Mouse (Mus musculus) spleen, adult 12 weeks (tissue): ENCODE measurements around the gene Rgs8.

Source experiments
- DNase-seq: peaks from one replicate; pipeline ENCODE4 v3.0.0; 2022; ENCODE audit warnings: low spot score

Rgs8 gene

DNA sequence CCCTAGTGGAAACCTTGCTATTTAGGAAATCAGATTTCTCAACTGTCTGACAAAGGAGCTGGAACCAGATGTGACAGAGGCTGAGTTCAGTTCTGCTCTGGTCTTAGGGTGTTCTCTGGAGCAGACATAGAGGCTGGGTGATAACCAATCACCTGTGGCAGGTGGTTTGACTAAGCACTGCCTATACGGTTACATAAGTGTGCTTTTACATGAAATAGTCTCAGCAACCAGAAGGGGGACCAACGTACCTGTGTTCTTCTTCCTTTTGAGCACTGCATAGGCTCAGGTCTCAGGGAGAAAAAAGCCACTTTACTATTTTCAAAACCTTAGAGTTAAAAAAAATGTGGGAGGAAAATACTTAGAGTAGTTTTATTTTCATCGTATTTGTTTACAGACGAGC, 22.8 kb downstream of the Rgs8 start:
- no peak for DNase-seq

DNA sequence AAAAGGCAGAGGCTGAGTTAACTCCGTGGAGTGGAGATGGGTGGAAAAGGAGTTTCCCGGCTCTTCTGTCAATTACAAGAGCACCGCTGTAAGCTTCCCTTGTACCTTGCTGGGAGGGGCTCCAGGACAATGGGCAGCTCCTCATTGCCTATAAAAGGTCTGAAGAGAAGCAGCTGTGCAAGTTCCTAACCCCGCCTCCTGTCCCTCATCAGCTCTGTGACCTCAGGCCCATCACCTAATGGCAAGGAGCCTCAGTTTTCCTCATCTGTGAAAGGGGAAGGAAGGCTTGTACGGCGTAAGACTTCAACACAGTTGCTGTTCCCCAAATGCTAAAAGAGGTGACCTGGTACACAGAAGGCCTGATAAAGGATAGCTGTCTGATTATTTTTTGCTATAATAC, 24.8 kb downstream of the Rgs8 start:
- DNase-seq: no peak

DNA sequence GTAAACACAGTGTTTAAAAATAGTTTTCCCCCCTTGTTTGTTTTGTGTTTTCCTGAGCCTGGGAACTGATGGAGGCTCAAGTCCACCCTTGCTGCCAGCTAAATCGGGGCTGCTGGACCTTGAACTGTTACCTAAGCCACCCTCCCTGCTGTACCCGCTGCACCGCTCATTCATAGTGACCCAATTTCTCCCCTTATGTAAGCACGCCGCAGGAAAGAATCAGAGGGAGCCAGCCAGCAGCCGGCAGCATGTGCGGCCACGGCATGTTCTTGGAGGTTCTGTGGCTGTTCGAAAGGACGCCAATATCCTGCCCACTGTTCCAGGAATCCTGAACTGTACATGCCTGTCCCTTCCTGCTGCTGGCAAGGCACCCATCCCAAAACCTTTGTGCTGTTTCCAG, 26.3 kb downstream of the Rgs8 start:
- no peak for DNase-seq

DNA sequence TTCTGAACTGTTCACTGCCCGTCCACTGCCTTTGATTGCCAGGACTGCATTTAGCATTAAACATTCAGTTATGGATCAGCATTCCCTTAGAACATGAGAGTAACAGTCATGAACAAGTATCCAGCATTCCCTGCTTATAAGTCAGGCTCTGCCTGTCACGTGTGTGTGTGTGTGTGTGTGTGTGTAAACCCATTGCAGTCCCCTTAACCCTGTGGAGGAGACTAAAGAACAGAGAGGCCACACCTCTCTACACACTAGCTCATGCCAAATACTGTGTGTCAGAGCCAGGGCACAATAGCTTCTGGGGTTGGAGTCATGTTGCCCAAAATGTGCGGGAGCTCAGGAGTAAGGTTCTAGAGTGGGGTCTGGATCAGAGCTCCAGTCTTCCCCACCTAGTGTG, 26.8 kb downstream of the Rgs8 start:
- no peak for DNase-seq

DNA sequence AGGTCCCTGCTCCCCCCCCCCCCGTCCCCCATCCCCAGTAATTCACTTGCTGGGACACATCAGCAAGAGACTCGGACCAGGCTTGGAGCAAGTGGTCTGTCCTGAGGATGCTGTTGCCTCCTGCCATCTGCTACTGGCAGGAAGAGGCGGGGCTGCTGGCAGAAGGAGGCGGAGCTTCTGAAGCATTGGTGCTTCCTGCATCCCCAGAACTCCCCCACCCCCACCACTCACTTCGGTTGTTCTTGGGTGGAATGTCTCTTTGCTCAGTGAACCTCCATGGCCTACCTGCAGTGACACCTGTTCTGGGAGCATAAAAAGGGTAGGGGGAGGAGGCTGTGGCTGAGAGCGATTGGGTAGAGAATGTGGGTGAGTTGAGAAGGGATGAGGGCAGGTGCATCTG, 27.5 kb downstream of the Rgs8 start:
- DNase-seq: no peak

DNA sequence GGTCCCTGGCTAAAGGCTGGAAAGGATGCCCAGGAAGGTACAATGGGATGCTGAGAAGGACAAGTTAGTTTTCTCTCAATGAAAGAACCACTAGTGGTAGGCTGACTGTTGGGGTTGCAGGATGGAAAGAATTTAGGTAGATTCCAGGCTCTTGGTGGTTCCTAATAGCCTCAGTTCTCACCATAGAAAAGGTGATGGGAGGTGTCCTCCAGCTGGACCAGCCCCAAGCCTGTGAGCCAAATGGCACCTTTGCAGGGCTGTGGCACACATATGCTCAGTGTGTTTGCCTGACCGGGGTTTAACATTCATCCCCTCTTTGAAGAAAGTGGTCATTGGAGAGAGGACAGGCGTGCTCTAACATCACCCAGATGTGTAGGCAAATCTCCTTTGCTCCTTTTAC, 28.2 kb downstream of the Rgs8 start:
- no peak for DNase-seq

DNA sequence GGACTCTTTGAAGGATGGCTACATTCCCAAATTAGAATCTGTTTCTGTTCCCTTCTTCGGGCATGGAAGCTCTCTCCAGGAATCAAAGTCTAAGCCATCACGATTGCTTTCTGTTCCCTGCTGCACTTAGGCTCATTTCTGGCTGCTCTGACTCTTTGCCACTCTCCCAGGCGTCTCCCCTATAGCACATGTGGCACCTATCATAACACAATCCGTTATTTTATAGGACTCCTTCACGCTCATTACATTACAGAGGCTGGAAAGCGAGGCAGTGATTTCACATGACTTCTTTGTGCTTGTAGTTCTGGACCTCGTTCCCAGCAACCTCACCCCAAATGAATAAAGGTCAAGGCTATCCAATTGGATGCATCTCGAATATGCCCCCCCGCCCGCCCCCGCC, 30.4 kb downstream of the Rgs8 start:
- no peak for DNase-seq

DNA sequence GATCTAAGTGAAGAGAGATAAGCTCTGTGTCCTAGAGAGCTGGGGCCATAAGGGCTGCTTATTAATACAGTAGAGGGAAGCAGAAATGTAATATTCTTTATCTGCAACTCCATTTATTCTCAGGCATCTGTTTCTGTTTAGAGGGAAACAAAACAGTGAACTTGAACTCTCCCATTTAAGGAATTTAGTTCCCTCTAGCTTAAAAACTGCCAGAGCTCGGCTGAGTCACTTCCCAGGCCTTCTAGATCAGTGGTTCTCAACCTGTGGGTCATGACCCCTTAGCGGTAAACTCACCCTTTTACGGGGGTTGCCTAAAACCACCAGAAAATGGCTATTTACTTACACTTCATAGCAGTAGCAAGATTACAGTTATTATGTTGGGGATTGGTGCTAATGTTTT, 32.8 kb downstream of the Rgs8 start:
- no peak for DNase-seq

DNA sequence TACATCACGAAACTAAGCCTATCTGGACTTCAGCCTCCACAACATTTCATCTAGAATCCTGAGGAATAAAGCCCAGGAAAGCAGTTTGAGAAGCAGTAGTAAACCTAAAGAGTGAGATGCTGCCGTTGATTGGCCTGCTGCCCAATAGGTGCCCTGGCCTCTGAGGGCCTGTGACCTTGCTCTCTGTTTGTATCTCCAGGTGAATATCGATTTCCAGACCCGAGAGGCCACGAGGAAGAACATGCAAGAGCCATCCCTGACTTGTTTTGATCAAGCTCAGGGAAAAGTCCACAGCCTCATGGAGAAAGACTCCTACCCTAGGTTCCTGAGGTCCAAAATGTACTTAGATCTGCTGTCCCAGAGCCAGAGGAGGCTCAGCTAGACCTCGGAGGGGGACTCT, 39.7 kb downstream of the Rgs8 start:
- no peak for DNase-seq

DNA sequence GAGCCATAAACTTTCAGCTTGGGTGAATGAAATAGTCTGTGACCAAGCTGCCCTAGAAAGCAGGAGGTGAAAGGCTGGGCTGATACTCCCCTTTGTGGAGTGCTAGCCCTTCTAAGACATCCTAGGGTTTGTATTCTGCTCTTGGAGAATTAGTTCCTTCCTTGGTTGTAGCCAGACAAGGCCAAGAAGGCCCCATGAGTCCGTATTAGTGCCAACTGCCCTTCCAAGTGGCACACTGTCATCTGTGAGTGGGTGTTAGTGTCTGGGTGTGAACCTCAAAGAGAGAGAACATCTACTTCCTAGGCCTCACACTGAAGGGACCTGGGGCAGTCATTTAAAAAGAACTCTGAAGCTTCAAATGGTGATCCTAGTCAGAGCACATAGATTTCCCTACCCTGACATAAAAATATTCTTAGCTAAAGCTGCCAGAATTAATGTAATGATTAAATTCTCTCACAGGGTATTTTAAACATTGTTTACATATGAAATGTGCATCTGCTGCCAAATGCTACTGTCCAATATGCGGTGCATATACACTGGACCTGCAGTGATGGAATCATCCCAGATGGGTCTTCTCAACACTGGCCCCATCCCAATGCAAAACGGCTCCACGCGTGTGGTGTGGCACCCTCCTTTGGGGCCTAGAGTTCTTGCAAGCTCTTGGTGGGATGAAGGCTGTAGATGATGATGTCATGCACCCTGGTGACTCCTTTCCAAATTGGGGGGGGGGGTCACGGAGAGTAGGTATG, 41.7 kb downstream of the Rgs8 start:
- no peak for DNase-seq

DNA sequence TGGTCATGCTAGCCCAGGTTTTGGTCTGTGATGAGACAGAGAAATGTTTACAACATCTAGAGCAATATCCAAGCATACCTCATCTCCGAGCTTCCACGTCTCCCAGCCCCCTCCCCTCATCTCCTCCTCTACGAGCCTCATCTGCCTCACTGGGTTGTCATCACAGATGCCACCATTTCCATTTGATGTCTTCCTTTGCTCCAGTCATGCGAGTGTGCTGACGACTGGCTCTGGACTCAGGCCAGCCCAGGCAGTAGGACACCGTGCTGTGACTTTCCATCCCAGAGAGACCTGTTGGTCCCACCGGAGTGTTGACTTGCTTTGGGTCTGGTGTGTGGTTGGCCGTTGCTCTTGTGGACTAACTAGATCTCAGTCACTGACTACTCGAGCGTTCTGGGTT, 42.6 kb downstream of the Rgs8 start:
- no peak for DNase-seq

DNA sequence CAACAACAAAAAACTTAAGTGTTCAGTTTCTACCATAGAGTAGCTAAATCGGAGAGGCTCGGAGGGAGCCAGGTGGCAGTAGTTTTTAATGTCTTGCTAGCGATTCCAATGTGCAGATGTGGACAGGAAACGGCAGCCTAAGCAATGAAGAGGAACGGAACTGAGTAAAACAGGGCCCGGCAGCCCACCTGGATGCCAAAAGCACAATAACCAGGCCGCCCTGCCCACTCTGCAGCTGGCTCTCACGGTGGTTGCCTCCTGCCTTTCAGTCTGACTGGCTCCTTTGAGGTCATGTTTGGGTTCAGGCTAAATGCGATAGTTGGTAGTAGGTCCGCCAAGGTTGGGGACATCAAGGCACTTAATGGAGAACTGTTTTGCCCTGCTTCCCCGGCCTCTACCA, 43.3 kb downstream of the Rgs8 start:
- no peak for DNase-seq

DNA sequence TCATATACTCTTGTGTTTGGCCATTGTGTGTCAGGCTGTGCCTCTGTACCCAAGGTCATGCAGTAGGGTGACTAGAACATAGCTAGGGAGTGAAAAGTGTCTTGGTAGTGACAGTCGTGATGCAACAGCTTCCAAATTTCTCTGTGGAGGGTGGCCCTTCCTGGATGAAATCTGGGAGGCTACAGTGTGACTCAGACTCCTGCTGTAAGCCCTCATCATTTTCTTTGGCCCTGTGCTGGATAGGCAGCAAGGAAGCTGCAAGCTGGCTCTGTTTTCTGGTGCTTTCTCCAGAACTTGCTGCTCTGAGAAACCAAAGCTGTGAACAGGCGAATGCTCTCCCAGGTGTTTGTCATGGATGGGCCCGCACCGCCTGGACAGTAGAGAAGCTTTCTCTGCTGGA, 43.7 kb downstream of the Rgs8 start:
- no peak for DNase-seq

DNA sequence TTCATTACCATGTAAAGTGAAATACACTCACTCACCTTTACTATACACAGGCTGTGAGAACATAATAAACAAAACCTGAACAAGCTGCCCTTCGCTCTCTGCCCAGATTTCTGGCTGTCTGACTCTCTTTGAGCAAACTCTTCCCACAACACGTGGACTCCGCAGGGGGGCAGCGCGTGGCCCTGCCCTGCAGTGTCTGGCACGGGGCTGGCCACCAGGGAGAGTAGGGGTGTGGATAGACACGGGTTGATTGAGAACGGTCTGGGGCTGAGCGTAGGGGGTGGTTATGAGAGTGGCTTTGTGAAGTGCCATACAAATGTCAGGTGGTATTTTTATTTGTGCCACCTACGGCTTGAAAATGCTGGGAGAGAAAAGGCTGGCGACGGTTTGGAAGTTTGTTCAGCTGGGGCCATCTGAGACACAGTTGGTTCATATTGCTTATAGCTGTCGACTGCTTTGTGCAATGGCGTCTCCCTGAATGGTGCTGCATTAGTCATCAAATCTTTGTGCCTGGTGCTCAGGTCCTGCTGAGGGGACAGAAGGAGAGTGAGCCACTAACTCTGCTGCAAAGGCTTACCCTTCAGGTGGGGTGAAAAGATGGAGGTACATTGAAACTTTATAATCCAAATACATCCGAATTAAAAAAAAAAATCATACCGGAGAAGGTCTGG, 44.9 kb downstream of the Rgs8 start:
- DNase-seq: no peak

DNA sequence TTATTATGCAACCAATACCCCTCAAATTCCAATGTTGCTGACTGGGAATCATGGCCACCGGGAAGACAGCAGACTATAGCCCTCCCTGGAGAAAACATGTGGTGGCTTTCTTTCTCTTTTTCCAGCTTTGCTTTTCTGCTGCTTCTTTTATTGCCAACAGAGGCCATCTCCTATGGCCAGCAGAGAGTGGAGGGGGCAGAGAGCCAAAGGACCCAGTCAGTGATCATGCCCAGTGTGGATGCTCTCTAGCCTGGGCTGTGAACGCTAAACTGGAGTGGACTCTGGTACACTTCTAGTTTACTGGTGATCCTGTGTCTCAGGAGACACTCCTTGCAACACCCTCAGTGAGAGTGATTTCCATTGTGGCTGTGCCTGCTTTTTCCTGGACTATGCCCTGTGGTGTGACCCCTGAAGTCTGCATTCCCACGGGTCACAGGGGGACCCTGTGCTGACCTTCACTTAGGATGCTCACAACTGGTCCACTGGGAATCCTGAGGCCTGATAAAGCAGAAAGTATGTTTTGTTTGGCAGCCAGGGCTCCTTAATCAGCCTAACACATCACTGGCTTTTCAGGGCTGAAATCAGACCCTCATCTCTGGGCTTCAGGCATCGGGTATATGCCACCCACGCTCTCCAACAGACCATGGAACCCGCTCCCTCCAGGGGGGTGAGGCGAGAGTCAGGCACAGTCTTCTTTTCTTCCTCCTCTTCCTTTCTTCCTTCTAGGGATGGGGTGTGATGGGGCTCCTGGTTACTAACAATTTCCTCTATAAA, 45.7 kb downstream of the Rgs8 start:
- no peak for DNase-seq

DNA sequence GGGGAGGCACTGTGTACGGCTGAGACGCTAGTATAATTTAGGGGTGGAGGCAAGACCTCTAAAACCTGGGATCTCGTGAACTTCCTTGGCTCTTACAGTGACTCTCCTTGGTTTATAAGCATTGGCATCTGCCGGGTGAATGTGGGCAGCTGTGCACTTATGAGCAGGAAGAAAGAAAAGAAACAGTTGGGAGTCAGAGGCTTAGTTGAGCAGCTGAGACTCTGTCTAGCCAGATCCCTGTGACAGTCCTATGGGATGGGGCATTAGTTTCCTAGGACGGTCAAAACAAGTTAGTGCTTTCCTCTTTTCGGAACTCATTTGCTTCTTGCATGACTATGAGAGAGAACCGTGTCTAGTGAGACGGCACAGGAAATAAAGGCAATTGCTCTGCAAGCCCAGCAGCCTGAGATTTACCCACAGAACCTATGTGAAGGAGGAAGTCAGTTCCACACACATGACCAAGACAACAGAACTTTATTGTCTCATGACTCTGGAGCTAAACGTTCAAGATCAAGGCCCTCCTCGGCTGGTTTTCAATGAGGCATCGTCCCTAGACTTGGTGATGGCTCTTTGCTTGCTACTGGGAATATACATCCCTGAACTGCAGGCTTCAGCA, 47.7 kb downstream of the Rgs8 start:
- no peak for DNase-seq

DNA sequence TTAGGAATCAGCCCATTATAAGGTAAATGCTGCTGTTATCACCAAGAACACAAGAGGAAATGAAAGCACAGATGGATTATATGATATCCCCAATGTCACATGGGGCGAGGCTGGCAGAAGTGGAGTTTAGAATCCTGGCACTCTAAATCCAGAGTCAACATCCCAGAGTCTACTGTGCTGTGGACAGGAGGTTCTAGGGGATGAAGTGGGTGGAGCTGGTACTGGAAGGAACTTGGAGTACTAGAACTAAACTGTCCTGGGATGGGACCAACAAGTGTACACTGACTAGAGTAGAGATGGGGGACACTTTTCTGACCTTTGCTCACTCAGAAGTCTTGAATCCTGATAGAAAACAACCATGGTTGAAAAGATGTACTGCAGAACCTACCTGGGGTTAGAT, 48.6 kb downstream of the Rgs8 start:
- no peak for DNase-seq

DNA sequence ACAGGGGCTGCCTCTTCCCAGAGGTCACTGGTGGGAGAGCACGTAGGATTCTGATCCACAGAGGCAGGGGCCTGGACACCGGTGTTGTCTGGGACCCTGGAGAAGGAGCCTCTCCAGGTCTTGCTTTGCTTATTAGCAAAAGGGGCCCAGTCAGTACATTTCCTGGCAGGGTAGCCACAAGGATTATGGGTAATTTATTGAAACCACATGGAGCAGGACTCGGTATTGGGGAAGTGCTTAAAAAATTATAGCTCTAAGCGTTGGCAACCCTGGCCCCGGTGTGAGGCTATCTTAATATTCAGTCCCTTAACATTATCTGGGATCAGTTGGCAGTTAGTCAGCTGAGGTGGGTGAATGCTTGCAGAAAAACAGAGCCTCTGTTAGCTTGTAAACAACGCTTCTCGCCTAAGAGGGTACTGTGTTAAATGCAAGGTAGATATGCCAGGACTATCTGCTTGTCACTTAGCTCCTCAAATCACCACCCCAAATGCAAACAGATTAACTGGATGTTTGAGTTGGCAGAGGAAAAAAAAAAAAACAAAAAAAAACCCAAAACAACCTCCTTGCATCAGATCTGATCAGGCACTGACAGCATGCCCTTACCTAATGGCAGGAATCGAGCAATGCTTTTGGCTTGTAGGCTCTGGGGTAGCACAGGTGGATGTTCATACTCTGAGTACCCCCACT, 49.5 kb downstream of the Rgs8 start:
- DNase-seq: no peak

DNA sequence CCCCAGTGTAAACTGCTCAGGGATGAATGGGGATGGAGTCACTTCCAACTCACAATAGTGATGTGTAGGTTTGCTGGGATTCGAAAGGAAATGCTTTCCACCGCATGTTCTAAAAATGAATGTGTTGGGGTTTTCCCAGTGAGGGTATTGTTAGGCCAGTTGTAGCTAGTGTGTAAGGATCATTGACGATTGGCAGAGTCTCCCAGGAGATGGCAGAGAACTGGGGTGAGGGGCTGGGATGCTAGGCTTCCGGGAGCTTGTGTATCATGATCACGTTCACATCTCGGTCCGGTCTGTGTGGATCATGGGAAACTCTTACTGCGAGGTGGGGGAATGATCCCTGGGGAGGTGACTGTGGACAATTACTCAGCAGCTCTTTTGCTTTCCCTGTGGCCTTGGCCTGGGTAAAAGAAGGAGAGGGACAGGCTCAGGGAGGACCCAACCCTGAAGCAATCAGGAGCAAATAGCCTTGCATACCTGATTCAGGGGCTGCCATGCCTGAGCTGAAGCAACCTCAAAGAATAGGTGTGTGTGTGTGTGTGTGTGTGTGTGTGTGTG, 50.1 kb downstream of the Rgs8 start:
- no peak for DNase-seq

DNA sequence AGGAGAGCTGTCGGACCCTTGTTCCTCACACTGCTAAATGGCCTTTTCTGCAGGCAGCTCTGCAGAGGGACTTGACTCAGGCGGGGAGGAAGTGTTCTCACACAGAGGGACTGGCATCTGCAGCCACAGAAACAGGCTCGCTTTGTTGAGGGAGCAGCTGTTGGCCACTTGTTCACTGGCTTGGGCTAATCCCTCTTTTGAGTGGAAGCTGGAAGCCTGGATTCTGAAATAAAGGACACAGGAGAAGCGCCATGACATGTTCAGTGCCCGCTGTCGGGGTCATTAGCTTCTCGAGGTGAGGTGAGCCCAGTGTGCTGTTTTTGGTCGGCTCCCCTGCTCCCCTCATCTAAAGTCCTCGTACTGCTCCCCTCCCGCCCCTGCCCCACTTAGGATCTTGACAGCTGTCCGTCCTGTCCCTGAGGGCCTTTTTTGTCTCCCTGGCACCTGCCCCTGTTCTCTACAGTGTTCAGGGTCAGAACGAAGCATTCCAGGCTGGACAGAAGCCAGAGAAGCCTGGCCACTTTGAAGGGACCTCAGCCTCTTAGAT, 50.7 kb downstream of the Rgs8 start:
- DNase-seq: no peak

DNA sequence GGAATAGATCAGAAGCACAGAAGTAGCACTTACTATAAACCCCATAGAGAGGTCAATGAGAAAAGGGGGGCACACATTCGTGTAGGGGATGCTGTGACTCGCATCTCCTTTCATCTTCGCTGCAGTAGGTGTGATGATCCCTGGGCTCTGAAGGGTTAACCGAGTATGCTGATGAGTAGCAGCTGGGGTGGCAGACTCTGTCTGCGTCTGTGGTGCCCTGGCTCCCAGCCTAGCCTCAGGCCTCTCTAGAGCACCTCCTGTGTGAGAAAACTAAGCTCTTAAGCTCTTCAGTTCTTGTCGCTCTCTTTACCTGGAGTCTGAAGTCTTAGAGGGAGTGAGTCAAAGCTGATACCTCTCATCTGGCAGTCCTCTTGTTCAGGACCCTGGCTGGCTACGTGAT, 51.3 kb downstream of the Rgs8 start:
- no peak for DNase-seq

DNA sequence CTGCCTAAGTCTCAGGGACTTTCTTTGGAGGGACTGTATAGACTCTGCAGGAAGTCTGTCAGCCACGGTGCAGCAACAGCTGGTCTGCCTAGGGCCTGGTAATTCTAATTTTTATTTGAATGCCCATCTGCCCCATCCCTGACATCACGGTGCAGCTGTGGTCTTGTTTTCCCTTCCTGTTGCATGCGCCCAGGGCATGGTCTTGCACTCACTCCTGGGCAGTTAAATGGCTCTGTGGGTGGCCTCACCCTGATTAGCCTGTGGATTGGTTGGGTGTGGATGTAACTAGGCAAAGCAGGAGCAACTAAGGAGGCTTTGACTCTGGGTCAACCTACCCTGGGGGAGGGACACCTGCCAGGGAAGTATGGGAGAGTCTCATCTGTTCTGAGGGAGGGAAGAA, 52.2 kb downstream of the Rgs8 start:
- DNase-seq: no peak
